Mouse (Mus musculus): ENCODE measurements around the gene Slc16a8. TPM values are rescaled to one million over a fixed set of nuclear protein-coding genes. Genes with fewer than 3 reads are reported as not detected.

The Slc16a8 gene
- total and polyA plus RNA-seq, 3 experiments: 0.08 to 0.83 TPM; not detected in 1

DNA sequence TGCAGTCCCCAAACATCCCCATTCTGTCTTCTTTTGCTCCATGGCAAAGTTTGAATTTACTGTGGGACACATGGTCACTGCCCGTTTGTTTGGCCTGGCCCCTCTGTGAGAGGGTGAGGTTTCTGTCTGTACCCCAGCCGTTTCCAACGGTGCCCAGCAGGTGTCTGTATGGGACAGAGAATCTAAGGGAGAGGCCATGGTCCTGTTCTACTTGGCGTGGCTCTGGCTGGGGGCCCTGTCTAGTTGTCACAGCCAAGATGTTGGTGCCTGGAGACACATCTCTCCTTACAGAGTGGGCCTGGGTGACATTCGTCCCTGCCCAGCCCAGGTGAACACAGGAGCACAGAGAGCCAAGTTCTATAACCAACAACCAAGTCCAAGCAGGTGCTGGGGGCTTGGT is 26.3 kb upstream of the Slc16a8 start (continued):
- TF ChIP-seq ETS1 (conservative IDR thresholded peaks at IDR 0.05; ENCODE audit: low read depth, low read length): no peak
- peak; percentile 67; the same call in 1 of the 2 replicates for TF ChIP-seq MAZ (IDR thresholded peaks at IDR 0.05; ENCODE audit: low read depth, low read length)
- TF ChIP-seq MXI1 (IDR thresholded peaks at IDR 0.05; ENCODE audit: low read depth, low read length): peak; percentile 67
- TF ChIP-seq CHD1 (IDR thresholded peaks at IDR 0.05; ENCODE audit: low read depth, low read length): no peak
- no peak for TF ChIP-seq JUND (conservative IDR thresholded peaks at IDR 0.05; ENCODE audit: low read depth, low read length)

DNA sequence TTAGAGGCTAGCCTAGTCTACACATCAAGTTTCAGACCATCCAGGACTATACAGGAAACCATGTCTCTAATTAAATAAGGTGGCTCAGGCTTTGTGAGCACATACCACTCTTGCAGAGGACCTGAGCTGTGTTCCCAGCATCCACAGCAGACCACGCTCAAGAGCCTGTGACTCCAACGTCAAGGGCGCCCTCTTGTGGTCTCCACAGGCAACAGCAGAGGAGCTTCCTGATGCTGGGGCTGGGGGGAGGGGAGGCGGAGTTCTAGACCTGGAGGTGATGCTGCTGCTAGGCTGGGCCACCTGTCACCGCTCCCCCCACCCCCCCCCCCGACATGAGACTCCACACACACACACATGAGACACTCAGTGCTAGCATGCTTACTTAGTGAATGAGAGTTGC is 25.6 kb upstream of the Slc16a8 start:
- Histone ChIP-seq H3K27me3 (replicated peaks) (no peaks in the 10 kb centered on the region), H3K36me3 (replicated peaks in 1 of 2; ENCODE audit: control insufficient read depth in 1 of 2, insufficient read depth in 1 of 2, low read length in 1 of 2) (peaks cover 0 to 23% of the 10 kb centered on the region in 2 experiments), H3K27ac (ENCODE audit: insufficient read depth, low read depth) (no peak overlapping the region), H3K4me3 (replicated peaks in 1 of 3; ENCODE audit: low read depth in 2 of 3, low read length in 2 of 3, poor library complexity in 1 of 3) (no peak overlapping the region), H3K79me2 (replicated peaks; ENCODE audit: control insufficient read depth, extremely low read depth, insufficient read depth, poor library complexity, severe bottlenecking) (no peaks in the 10 kb centered on the region), H3K9ac (ENCODE audit: insufficient read depth, low read depth) (no peak overlapping the region), H3K9me3 (replicated peaks; ENCODE audit: low read length) (peaks cover 8% of the 10 kb centered on the region), H3K4me1 (ENCODE audit: control insufficient read depth in 1 of 2, insufficient read depth in 2 of 2) (peaks cover 10 to 19% of the 10 kb centered on the region in 2 experiments), H3K4me2 (ENCODE audit: insufficient read depth, low read depth, poor library complexity, severe bottlenecking) (no peak overlapping the region)
- dilution Hi-C loops (cut with MboI; ENCODE audit: extremely low pct_ligation_motif_present, extremely low pct_unique_long_range_greater_than_20kb, low sequenced_read_pairs): no loop called here
- in situ Hi-C loops (cut with MboI; ENCODE audit: low pct_ligation_motif_present, low pct_unique_long_range_greater_than_20kb, low sequenced_read_pairs): no loop called here
- DNase-seq (ENCODE audit: extremely low read depth): peak; percentile 72
- TF ChIP-seq SMC3 (IDR thresholded peaks at IDR 0.05; ENCODE audit: low read depth, low read length) (peak; percentile 52), PAX5 (IDR thresholded peaks at IDR 0.05; ENCODE audit: low read length) (no peak), RAD21 (IDR thresholded peaks at IDR 0.05; ENCODE audit: low read depth, low read length) (peak; percentile 51), E2F4 (IDR thresholded peaks at IDR 0.05; ENCODE audit: insufficient replicate concordance, low read depth, low read length) (no peak), JUN (IDR thresholded peaks at IDR 0.05; ENCODE audit: insufficient read depth, low read depth, low read length) (no peak), NRF1 (IDR thresholded peaks at IDR 0.05; ENCODE audit: low read depth, low read length) (no peak), CHD2 (IDR thresholded peaks at IDR 0.05; ENCODE audit: low read length) (0 out of 2 replicates have a peak, but pooled peaks have one; percentile 19), IRF4 (IDR thresholded peaks at IDR 0.05; ENCODE audit: low read depth, low read length) (no peak), POLR2A (IDR thresholded peaks at IDR 0.05; ENCODE audit: low read depth, low read length) (no peak), BHLHE40 (IDR thresholded peaks at IDR 0.05; ENCODE audit: low read depth, low read length) (no peak), JUND (conservative IDR thresholded peaks at IDR 0.05; ENCODE audit: low read depth, low read length) (no peak), UBTF (IDR thresholded peaks at IDR 0.05; ENCODE audit: low read depth, low read length) (no peak), POLR2AphosphoS2 (IDR thresholded peaks at IDR 0.05; ENCODE audit: low read depth, low read length) (no peak), EP300 (IDR thresholded peaks at IDR 0.05; ENCODE audit: low read length) (no peak), ELF1 (IDR thresholded peaks at IDR 0.05; ENCODE audit: low read depth, low read length) (0 out of 2 replicates have a peak, but pooled peaks have one; percentile 12), HCFC1 (IDR thresholded peaks at IDR 0.05; ENCODE audit: low read depth, low read length) (no peak), ZKSCAN1 (IDR thresholded peaks at IDR 0.05; ENCODE audit: borderline replicate concordance, low read depth, low read length) (no peak), RCOR1 (conservative IDR thresholded peaks at IDR 0.05; ENCODE audit: low read depth, low read length) (no peak), SIN3A (IDR thresholded peaks at IDR 0.05; ENCODE audit: low read length) (no peak), MAZ (IDR thresholded peaks at IDR 0.05; ENCODE audit: low read depth, low read length) (no peak), TCF12 (IDR thresholded peaks at IDR 0.05; ENCODE audit: low read depth, low read length) (no peak), CTCF (conservative IDR thresholded peaks at IDR 0.05 in 1 of 2, IDR thresholded peaks at IDR 0.05 in 1 of 2; ENCODE audit: low read depth in 2 of 2, low read length in 2 of 2) (peak; percentile 41 to 72; a peak in 3 of 4 replicates), NELFE (IDR thresholded peaks at IDR 0.05; ENCODE audit: low read depth, low read length) (no peak), USF2 (conservative IDR thresholded peaks at IDR 0.05; ENCODE audit: low read depth, low read length) (no peak), MAFK (IDR thresholded peaks at IDR 0.05; ENCODE audit: insufficient replicate concordance, low read length) (no peak), TBP (conservative IDR thresholded peaks at IDR 0.05; ENCODE audit: low read depth, low read length) (no peak), MXI1 (IDR thresholded peaks at IDR 0.05; ENCODE audit: low read depth, low read length) (no peak), MAX (IDR thresholded peaks at IDR 0.05; ENCODE audit: low read length) (no peak)
